Mouse (Mus musculus) stomach, embryonic 14.5 days (tissue): ENCODE measurements around the gene Tnfrsf1a. TPM values are rescaled to one million over a fixed set of nuclear protein-coding genes. Genes with fewer than 3 reads are reported as not detected.

Experiments
- ATAC-seq: fragments of 200-750 bp; cut with Nextera tagmentation; 2 replicates; pipeline ENCODE4 v1.8.0; 2017; ENCODE audit warnings: low read depth, moderate TSS enrichment; ENCODE audit not compliant: insufficient number of reproducible peaks, insufficient read depth, low FRiP score
- H3K27ac ChIP-seq: fragments of 300-500 bp; sonication (generic); 2 replicates; pipeline ENCODE4 v1.5.1; 2014; ENCODE audit warnings: mild to moderate bottlenecking, low read length, moderate library complexity, mixed read lengths
- H3K27me3 ChIP-seq: fragments of 300-500 bp; sonication (generic); 2 replicates; pipeline ENCODE4 v1.6.1; 2014; ENCODE audit warnings: low read length, control low read depth, mixed read lengths; ENCODE audit not compliant: control insufficient read depth, insufficient read depth
- H3K36me3 ChIP-seq: fragments of 300-500 bp; sonication (generic); 2 replicates; pipeline ENCODE4 v1.6.1; 2014; ENCODE audit warnings: mild to moderate bottlenecking, control low read depth, low read length, moderate library complexity, mixed read lengths; ENCODE audit not compliant: control insufficient read depth, insufficient read depth
- H3K4me1 ChIP-seq: fragments of 300-500 bp; sonication (generic); 2 replicates; pipeline ENCODE4 v1.6.1; 2014; ENCODE audit warnings: low read length, control low read depth, mixed read lengths; ENCODE audit not compliant: control insufficient read depth, insufficient read depth
- H3K4me2 ChIP-seq: fragments of 300-500 bp; sonication (generic); replicated peaks from 2 replicates; pipeline ENCODE4 v1.6.1; 2014; ENCODE audit warnings: low read depth, low read length, control low read depth
- H3K4me3 ChIP-seq: fragments of 300-500 bp; sonication (generic); 2 replicates; pipeline ENCODE4 v1.5.1; 2014; ENCODE audit warnings: low read depth, low read length, control low read depth
- H3K9ac ChIP-seq: fragments of 300-500 bp; sonication (generic); replicated peaks from 2 replicates; pipeline ENCODE4 v1.6.1; 2014; ENCODE audit warnings: low read depth, mild to moderate bottlenecking, control low read depth, low read length, moderate library complexity, mixed read lengths
- H3K9me3 ChIP-seq: fragments of 300-500 bp; sonication (generic); 2 replicates; pipeline ENCODE4 v1.6.1; 2016; ENCODE audit warnings: low read depth, low read length, control low read depth; ENCODE audit not compliant: control insufficient read depth
- WGBS: fragments of 180-500 bp; shearing (Covaris S2); extraction: QIAGEN DNeasy Blood & Tissue Kit; methylation state at CpG from one replicate; pipeline ENCODE4 v1.1.7; 2014; 5-methylcytosine and 5-hydroxymethylcytosine counted together
- polyA plus RNA-seq: library from polyadenylated mRNA; unstranded; fragments of >200 nt; fragmentation: Nextera tagmentation; extraction: Ambion mirVana; gene quantifications from 2 replicates; pipeline ENCODE4 v1.2.1, GENCODE M21; 2014

The Tnfrsf1a gene
- polyA plus RNA-seq, 1 experiment from 2014 or later: 64.2 TPM

DNA sequence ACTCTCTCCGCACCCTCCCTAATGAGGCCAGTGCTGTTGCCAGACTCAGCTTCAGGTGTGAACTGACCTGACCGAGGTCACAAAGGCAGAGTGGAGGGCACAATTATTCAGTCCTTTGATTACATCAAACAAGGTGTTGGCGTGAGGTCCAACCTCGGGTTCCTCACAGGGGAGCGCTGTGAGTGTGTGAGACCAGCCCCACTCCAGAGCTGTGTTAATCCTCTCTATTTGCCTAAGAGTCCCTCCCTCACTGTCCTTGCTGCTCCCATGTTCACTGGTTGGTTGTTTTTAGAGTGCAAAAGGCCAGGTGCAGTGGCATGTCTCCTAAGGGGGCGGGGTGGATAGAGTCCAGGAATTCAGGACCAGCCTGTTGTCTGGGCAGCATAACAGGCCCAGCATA lies 36.9 kb downstream of the Tnfrsf1a start:
- no peak for ATAC-seq

DNA sequence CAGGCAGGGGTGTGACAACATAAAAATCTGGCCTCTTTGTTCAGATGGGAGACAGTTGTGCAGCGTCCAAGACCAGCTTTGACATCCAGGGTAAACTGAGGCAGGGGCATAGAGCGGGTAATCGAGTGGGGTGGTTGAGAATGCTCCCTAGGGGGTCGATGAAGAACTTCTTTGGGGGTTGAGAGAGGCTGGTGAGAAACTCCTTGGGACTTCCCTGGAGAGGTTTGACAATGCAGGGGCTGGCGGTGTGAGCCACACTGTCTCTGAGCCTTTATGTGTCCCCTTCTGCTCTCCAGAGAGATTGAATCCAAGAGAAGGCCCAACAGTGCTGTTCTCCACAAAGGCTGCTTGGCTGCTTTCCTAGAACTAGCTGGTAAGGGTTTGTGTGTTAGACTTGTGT lies 40.7 kb downstream of the Tnfrsf1a start:
- no peaks in the 10 kb centered on the region for H3K36me3 ChIP-seq
- no peaks in the 10 kb centered on the region for H3K9me3 ChIP-seq
- 84% methylated on average over 5 of the region's 5 CpGs for WGBS
- no peak overlapping the region for H3K4me2 ChIP-seq
- H3K4me3 ChIP-seq: no peak overlapping the region
- H3K4me1 ChIP-seq: no peaks in the 10 kb centered on the region
- no peak for ATAC-seq
- no peak overlapping the region for H3K9ac ChIP-seq
- no peak overlapping the region for H3K27ac ChIP-seq
- no peaks in the 10 kb centered on the region for H3K27me3 ChIP-seq

More for the DNA sequence above, 36.9 kb downstream of the Tnfrsf1a start:
- H3K4me1 ChIP-seq: no peaks in the 10 kb centered on the region
- H3K27me3 ChIP-seq: no peaks in the 10 kb centered on the region
- no peak overlapping the region for H3K4me3 ChIP-seq
- WGBS: 45% methylated on average over 6 of the region's 6 CpGs
- no peaks in the 10 kb centered on the region for H3K9me3 ChIP-seq
- H3K9ac ChIP-seq: no peak overlapping the region
- H3K27ac ChIP-seq: no peak overlapping the region
- H3K4me2 ChIP-seq: no peak overlapping the region
- no peaks in the 10 kb centered on the region for H3K36me3 ChIP-seq

DNA sequence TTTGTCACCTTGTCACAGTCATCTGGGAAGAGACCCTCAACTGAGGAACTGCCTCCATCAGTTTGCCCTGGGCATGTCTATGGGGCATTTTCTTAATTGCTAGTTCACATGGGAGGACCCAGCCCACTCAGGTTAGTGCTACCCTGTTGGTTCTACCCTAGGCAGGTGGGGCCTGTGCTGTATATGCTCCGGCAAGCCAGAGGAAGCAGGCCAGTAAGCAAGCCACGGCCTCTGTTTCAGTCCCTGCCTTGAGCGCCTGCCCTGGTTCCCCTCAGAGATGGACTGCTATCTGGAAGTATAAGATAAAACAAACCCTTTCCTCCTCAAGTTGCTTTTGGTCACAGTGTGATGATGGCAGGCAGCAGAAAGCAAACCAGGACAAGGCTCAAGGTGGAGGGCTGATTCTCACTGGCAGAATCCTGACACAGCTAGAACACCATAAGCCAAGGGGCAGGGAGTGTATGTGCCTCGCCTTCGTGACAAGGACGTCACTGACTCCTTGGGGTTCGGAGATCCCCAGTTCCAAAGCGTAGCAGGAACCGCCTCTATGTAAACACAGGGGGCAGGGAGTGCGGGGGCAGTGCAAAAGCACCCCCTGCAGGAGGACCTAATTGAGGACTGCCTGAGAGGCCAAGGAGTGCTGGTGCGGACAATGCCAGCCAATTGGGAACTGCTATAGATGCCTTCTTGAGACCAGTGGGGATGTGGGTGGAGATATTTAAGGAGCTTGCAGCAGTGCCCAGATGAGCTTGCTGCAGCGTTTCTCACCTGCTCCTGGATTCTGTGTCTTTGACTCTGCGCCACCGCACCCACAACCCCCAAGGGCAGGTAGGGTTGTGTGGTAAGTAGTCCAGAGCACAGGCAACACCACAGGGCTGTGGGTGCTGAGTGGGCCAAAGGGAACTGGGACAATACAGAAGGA lies 56.6 kb downstream of the Tnfrsf1a start:
- Histone ChIP-seq H3K9me3 (no peaks in the 10 kb centered on the region), H3K4me1 (no peaks in the 10 kb centered on the region), H3K27ac (no peak overlapping the region), H3K27me3 (no peaks in the 10 kb centered on the region), H3K36me3 (no peaks in the 10 kb centered on the region), H3K9ac (no peak overlapping the region), H3K4me3 (no peak overlapping the region), H3K4me2 (no peak overlapping the region)
- 47% methylated on average over 14 of the region's 14 CpGs for WGBS
- no peak for ATAC-seq

DNA sequence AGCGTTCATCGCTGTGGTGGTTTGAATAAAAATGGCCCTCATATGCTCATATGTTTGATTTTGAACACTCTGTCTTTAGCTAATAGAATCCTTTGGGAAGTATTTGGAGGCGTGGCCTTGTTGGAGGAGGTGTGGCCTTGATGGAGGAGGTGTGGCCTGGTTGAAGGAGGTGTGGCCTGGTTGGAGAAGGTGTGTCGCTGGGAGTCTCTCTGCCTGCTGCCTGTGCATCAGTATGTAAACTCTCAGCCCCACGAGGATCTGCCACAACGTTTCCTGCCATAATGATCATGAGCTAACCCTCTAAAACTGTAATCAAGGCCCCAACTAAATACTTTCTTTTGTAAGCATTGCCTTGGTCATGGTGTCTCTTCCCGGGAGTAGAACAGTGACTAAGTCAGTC lies 58.1 kb downstream of the Tnfrsf1a start:
- Histone ChIP-seq H3K9ac (no peak overlapping the region), H3K27me3 (no peaks in the 10 kb centered on the region), H3K36me3 (no peaks in the 10 kb centered on the region), H3K4me3 (no peak overlapping the region), H3K27ac (no peak overlapping the region), H3K4me1 (no peaks in the 10 kb centered on the region), H3K9me3 (no peaks in the 10 kb centered on the region), H3K4me2 (no peak overlapping the region)
- ATAC-seq: no peak
- 76% methylated on average over 7 of the region's 7 CpGs for WGBS

DNA sequence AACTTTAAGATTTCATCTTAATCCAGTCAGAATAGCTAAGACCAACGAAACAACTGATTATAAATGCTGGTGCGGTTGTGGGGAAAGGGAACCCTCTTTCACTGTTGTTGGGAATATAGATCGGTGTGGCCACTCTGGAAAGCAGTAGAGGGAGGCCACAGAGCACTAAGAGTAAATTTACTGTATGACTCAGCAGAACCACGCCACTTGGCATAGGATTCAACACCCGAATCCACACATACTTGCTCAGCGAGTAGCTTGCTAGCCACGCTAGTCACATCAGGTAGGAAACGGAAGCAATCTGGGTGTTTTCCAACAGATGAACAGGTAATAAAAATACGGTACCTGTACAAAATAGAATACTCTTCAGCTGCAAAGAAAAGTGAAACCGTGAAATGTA lies 58.5 kb downstream of the Tnfrsf1a start:
- Histone ChIP-seq H3K9me3 (no peaks in the 10 kb centered on the region), H3K4me3 (no peak overlapping the region), H3K4me1 (no peaks in the 10 kb centered on the region), H3K36me3 (no peaks in the 10 kb centered on the region), H3K9ac (no peak overlapping the region), H3K27ac (no peak overlapping the region), H3K27me3 (no peaks in the 10 kb centered on the region), H3K4me2 (no peak overlapping the region)
- no peak for ATAC-seq
- WGBS: 92% methylated on average over 10 of the region's 10 CpGs

DNA sequence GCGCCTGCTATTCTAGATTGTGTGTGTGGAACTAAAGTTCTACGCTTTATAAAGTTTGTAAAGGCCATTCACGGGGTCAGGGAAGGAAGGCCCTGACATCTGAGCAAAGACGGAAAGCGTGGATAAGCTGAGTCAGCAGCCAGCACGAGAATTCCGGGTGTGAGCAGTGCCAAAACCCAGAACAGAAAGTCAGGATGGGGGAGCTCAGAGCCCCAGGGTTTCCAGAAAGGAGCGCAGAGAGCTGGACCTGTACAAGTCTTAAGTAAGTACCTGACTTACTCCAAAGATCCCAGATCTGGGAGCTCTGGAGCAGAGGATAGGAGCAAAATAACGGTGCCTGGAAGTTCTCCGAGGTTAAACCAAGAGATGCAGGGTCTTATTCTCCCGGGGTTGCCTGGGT lies 61.4 kb downstream of the Tnfrsf1a start:
- no peak for ATAC-seq
- 63% methylated on average over 11 of the region's 11 CpGs for WGBS
- Histone ChIP-seq H3K9ac (no peak overlapping the region), H3K9me3 (no peaks in the 10 kb centered on the region), H3K4me1 (no peaks in the 10 kb centered on the region), H3K36me3 (no peaks in the 10 kb centered on the region), H3K27ac (no peak overlapping the region), H3K4me2 (no peak overlapping the region), H3K4me3 (no peak overlapping the region), H3K27me3 (no peaks in the 10 kb centered on the region)

DNA sequence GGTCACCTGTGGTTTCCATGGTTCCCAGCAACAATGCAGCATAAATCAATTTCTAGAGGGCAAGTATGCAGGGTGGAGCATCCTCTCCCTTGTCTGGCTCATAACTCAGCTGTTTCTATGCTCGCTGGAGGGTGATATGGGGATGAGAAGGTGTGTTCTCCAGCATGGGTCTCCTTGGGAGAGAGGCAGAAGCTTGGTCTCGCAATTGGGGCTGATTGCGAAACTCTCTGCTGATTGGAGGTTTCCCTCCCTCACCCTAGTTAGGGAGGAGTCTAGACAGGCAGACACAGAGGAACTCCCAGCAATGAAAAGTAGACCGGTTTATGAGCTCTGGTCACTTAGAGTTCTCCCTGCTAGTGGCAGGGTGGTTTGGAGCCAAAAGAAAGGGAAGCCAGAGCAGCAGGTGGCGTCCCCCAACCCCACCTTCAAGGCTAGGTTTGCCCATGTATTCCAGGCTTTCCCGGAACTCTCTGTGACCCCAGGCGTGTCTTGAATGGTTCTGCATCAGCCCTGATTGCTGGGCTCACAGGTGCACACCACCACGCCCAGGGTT lies 61.9 kb downstream of the Tnfrsf1a start:
- H3K4me2 ChIP-seq: no peak overlapping the region
- no peak overlapping the region for H3K27ac ChIP-seq
- no peaks in the 10 kb centered on the region for H3K4me1 ChIP-seq
- no peaks in the 10 kb centered on the region for H3K9me3 ChIP-seq
- H3K27me3 ChIP-seq: no peaks in the 10 kb centered on the region
- no peaks in the 10 kb centered on the region for H3K36me3 ChIP-seq
- no peak for ATAC-seq
- no peak overlapping the region for H3K9ac ChIP-seq
- H3K4me3 ChIP-seq: no peak overlapping the region
- 54% methylated on average over 8 of the region's 8 CpGs for WGBS

DNA sequence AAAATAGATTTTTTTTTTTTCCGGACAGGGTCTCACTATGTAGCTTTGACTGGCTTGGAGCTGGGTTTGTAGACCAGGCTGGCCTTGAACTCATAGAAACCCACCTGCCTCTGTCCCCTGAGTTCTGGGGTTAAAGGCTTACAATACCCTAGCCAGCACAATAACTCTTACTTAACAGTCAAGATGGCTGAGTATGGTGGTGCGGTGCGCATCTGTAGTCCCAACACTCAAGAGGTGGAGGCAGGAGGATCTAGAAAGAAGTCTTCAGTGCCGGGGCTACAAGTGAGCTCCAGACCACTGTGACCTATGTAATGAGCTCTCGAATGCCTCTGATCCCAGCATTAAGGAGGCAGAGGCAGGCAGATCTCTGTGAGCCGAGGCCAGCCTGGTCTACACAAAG lies 62.5 kb downstream of the Tnfrsf1a start:
- no peaks in the 10 kb centered on the region for H3K9me3 ChIP-seq
- ATAC-seq: 0 out of 2 replicates have a peak, but pooled peaks have one; percentile 6
- no peaks in the 10 kb centered on the region for H3K4me1 ChIP-seq
- H3K27ac ChIP-seq: no peak overlapping the region
- no peaks in the 10 kb centered on the region for H3K27me3 ChIP-seq
- H3K4me2 ChIP-seq: no peak overlapping the region
- no peak overlapping the region for H3K9ac ChIP-seq
- H3K36me3 ChIP-seq: no peaks in the 10 kb centered on the region
- H3K4me3 ChIP-seq: no peak overlapping the region
- 90% methylated on average over 6 of the region's 6 CpGs for WGBS
